Mouse (Mus musculus) layer of hippocampus, postnatal 36 days (tissue): ENCODE measurements around the gene Gm11127. TPM values are rescaled to one million over a fixed set of nuclear protein-coding genes. Genes with fewer than 3 reads are reported as not detected.

Source experiments
- total RNA-seq, 2 experiments: library from RNA; stranded (reverse); gene quantifications; 2 replicates each; pipeline ENCODE4 v1.2.3; 2021

The Gm11127 gene
- total RNA-seq, 2 experiments from 2014 or later: 1.2 to 1.9 TPM

Other genes starting within 250 kb of the Gm11127 start
- 1 to 10 TPM; 4.2 to 6.5 TPM for gene Ier3, start 236.7 kb downstream of the Gm11127 start, total RNA-seq
- gene Flot1, start 235.1 kb downstream of the Gm11127 start, total RNA-seq: 100 to 1,000 TPM; 124 to 132 TPM
- gene Tubb5, start 220.1 kb downstream of the Gm11127 start, total RNA-seq: 100 to 1,000 TPM; 360 to 381 TPM
- 10 to 100 TPM; 13.1 to 19.5 TPM for gene Mdc1, start 216.9 kb downstream of the Gm11127 start, total RNA-seq
- 1 to 10 TPM; 1.5 to 2.2 TPM for gene Nrm, start 197.1 kb downstream of the Gm11127 start, total RNA-seq
- gene Ppp1r18, start 192.8 kb downstream of the Gm11127 start, total RNA-seq: 1 to 10 TPM; 7.4 to 9.5 TPM
- gene Dhx16, start 178.6 kb downstream of the Gm11127 start, total RNA-seq: 10 to 100 TPM; 32.0 to 37.4 TPM
- gene 2310061I04Rik, start 160.9 kb downstream of the Gm11127 start, total RNA-seq: 10 to 100 TPM; 56.3 to 57.9 TPM
- gene Atat1, start 148.3 kb downstream of the Gm11127 start, total RNA-seq: 10 to 100 TPM; 60.6 to 61.7 TPM
- gene Mrps18b, start 142.0 kb downstream of the Gm11127 start, total RNA-seq: 10 to 100 TPM; 37.0 to 39.3 TPM
- gene Ppp1r10, start 141.9 kb downstream of the Gm11127 start, total RNA-seq: 10 to 100 TPM; 78.6 to 82.8 TPM
- 10 to 100 TPM; 70.0 to 71.3 TPM for gene Abcf1, start 88.6 kb downstream of the Gm11127 start, total RNA-seq
- gene Gnl1, start 78.5 kb downstream of the Gm11127 start, total RNA-seq: 100 to 1,000 TPM; 139 to 143 TPM
- 10 to 100 TPM; 47.7 to 53.8 TPM for gene Prr3, start 78.1 kb downstream of the Gm11127 start, total RNA-seq
- 1 to 10 TPM; 2.5 to 2.8 TPM for gene H2-T24, start 37.8 kb downstream of the Gm11127 start, total RNA-seq
- 1 to 10 TPM; 4.7 to 5.0 TPM for gene H2-T23, start 25.5 kb downstream of the Gm11127 start, total RNA-seq
- 10 to 100 TPM in 1 of 2 experiments, 1 to 10 TPM in 1; 9.0 to 11.0 TPM for gene H2-T22, start 15.6 kb downstream of the Gm11127 start, total RNA-seq
- under 1 TPM in 1 of 2 experiments, not detected in 1; 0.22 TPM for gene Gm6034, start 15.4 kb downstream of the Gm11127 start, total RNA-seq
- under 1 TPM in 1 of 2 experiments, not detected in 1; 0.23 TPM for gene Gm19684, start 63.3 kb upstream of the Gm11127 start, total RNA-seq
- not detected for gene Gm7030, start 71.1 kb upstream of the Gm11127 start, total RNA-seq
- not detected for gene Gm8909, start 110.2 kb upstream of the Gm11127 start, total RNA-seq
- gene H2-T3, start 131.9 kb upstream of the Gm11127 start, total RNA-seq: not detected
- gene Rpp21, start 199.7 kb upstream of the Gm11127 start, total RNA-seq: 10 to 100 TPM; 43.3 to 44.5 TPM
- gene Trim39, start 213.9 kb upstream of the Gm11127 start, total RNA-seq: 10 to 100 TPM; 21.2 to 23.7 TPM
- gene H2-M10.2, start 228.1 kb upstream of the Gm11127 start, total RNA-seq: not detected